Mouse (Mus musculus) heart, postnatal 4 days (tissue): ENCODE data around the gene Usp29. TPM values are rescaled to one million over a fixed set of nuclear protein-coding genes. Genes with fewer than 3 reads are reported as not detected.
A peak's percentile ranks its signal among the peaks of the same experiment; 100 is the strongest.
"Not testable (repeated sequence)": the region's sequence is repeated elsewhere in the genome, so short reads cannot be mapped to it uniquely, and the experiment has no call there.

Source experiments
- DNase-seq: peaks from one replicate; pipeline ENCODE4 v3.0.0; 2021
- total RNA-seq, 2 experiments: library from RNA; stranded (reverse); gene quantifications; 2 replicates each; pipeline ENCODE4 v1.2.3; 2021

Gene Usp29
- total RNA-seq, 2 experiments from 2014 or later: 4.5 to 4.6 TPM

DNA sequence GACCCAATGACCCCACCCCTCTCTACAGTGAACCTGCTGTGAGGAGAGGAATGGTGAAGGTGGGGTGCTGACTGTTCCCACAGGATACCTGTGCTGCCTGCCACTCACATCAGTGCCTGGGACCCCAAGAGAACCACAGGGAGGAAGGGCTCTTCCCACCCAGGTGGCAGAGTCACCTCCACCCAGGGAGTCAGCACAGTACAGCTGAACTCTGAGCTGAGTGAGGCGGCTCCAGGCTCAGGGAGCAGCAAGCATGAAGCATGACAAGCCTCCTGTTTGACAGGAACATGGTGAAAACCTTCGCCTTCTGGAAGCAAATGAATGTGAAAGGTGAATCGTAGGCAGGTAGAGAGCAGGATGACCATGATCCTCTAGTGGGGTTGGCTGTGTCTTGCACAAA, 148.5 kb downstream of the Usp29 start:
- DNase-seq: not testable (repeated sequence)

DNA sequence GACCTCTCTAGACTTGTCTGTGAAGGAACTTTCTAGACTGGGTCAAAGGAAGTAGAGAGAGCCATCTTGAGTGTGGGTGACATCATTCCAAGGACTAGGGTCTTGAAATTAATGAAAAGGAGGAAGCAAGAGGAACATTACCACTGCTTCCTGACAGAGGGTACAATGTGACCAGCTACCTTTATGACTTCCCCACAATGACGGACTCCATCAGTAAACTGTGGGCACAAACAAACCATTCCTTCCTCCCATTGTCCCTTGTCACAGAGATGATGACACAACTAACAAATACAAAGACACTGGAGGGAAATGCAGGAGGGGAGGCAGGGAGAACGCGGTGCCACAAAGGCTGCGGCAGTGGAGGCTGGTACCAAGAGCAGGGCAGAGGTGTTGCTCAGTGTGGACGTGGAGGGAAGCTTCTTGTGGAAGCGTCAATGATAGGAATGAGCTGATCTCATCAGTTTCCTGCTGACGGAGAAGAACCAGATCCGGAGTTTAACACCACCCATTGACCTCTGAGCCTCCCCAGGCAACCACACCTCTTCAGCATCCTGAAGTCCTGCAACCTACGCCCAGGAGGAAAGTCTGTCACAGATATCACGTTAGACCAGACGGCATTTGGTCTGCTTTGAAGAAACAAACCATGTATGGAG, 149.3 kb downstream of the Usp29 start:
- DNase-seq: no peak

DNA sequence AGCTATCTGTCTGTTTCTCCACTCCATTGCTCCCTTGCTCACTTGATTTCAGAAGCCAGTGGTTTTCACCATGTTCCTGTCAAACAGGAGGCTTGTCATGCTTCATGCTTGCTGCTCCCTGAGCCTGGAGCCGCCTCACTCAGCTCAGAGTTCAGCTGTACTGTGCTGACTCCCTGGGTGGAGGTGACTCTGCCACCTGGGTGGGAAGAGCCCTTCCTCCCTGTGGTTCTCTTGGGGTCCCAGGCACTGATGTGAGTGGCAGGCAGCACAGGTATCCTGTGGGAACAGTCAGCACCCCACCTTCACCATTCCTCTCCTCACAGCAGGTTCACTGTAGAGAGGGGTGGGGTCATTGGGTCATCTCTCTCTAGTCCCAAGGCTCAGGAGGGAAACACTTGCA, 150.5 kb downstream of the Usp29 start:
- DNase-seq: not testable (repeated sequence)

DNA sequence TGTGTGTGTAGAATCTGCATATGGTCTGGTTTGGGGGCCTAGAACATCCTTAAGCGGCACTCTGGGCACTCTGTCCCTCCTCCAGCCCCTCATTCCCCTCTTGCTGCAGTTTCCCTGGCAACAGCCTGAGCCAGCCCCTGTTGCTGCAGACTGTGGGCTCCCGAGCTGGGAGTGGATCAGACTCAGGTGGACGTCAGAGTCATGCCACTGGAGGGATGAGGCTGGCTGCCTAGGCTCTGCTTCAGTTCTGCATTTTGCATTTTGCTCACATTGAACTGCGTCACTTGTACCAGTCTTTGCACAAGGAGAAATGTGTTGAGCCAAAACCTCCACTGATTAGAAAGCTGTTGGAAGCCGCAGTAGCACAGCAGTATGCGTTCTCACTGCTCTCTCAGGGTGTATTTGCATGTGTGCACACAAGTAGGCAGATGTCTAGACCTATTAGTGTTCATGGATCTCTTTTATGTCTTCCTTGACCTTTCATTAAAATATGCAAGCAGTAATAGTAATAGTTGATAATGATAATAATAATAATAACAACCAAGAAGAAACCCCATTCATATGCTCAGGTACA, 151.2 kb downstream of the Usp29 start:
- DNase-seq: no peak

DNA sequence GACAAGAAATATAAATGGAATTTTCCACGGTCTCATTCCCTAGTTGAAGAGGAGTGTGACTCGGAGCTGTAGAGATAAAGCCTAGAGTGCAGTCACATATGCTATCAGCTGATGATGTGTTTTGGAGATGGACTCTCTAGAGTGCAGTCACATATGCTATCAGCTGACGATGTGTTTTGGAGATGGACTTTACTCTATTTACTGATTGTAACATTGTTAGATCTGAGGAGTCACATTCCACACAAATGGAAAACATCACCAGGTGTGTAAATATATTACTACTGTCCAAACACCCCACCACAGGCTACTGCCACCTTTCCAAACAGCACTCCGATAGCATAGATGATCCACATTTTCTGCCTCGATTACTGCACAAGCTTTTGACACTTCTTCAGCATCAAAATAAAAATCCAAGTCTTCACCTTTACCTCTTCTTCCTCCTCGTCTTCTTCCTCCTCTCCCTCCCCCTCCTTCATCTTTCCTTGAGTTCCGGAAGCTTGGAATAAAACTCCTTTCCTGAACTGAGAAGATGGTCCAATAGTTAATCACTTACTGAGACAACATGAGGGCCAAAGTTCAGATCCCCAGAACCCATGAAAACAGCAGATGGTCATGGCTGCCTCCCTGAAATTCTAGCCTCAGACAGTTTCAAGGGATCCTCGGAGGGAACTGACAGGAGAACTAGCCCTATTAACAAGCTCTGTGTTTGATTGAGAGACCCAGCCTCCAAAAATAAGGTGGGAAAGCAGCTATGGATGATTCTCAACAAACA, 153.2 kb downstream of the Usp29 start:
- DNase-seq: no peak

DNA sequence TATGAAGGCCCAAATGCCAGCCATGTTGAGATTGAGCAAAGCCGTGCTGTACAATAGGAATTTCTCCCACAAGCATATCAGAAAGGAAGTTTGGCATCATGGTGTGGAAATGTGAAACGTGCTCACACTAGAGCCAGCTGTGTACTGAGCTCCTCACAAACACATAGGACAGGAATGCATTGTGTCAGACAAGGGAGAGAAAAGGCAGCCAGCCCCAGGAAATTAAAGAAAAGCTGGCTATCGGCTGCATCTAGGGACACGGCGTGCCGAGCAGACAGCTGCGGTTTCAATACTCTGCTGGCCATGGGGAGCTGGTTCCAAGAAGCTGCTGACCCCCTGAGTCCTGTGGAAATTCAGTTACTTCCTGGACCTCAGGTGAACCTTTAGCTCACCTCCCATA, 155.0 kb downstream of the Usp29 start:
- DNase-seq: peak; percentile 19

DNA sequence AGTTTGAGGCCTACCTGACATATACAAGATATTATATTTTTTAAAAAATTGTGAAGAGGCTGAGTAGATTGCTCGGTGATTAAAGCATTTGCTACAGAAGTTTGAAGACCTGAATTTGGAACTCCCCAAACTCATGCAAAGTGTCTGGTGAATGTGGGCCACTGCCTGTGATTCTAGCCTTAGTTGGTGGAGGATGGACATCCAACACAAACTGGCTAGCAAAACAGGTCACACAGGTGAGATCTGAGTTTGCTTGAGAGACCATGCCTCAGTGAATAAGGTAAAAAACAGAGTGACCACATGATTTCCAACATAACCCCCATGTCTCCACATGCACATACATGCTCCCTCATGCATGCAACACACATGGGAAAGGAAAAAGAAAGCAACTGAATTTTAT, 156.5 kb downstream of the Usp29 start:
- no peak for DNase-seq

DNA sequence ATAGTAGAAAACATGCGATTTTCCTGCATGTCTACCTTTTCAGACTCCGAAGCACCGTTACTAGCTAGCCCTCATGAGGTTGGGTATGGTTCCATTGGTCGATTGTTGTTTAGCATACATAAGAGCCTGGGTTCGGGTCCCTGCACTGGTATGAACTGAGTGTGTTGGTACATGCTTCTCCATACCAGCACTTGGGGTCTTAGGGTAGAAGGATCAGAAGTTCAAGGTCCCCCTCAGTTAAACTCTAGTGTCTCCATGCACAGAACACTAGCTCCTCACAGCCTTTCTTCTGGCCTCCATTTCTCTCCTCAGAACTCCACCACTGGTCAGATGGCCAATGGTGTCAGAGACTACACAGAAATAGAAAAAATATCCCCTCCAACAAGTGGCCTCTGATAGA, 159.5 kb downstream of the Usp29 start:
- no peak for DNase-seq

DNA sequence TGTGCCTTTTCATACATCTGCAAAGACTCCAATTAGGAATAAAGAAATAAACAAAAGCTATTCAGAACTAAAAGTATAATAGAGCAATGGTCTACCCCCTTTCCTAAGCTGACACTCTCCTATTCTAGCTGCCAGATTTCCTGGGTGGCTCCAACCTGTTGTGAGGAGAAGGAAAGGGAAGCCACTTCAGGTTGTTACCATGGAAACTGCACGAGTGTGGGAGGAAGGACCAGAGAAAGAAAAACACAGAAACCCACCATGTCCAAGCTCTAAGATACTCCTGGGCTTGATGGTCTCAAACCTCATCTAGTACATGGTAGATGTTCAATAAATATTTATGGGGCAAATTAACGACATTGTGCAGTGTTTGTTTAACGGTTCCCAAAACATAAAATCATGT, 160.8 kb downstream of the Usp29 start:
- no peak for DNase-seq

DNA sequence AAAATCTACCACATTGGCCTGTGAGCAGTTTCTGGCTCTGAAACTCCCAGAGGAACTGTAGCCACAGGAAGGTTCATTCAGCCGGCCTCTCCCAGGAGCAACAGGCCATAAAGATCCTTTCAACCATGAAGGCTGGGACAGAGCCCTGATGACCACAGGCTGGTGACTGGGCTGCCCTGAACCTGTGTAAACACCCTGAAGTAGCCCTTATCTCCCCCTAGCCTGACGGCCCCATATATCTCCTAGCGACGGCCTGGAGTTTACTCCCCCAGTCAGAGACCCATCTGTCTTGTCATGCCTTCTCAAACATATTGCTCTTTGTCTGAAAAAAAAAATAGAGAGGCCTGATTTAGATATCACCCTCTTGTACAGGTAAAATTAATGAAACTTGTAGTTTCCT, 166.6 kb downstream of the Usp29 start:
- not testable (repeated sequence) for DNase-seq

DNA sequence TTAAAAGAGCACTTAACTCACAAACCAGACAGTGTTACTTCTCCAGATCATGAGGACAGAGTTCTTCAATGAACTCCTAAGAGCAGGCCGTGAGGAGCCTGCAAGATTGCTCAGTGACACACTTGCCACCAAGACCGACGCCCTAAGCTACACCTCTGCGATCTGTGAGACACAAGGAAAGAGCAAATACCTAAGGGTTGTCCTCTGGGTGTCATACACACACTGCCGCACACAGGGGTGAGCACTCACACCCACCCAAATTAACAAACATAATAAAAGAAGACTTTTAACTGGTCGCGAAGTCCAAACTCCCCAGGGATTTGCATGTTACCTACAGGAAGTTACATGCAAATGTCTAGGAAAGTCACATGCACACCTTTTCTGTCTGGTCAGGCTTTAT, 170.3 kb downstream of the Usp29 start:
- DNase-seq: no peak

DNA sequence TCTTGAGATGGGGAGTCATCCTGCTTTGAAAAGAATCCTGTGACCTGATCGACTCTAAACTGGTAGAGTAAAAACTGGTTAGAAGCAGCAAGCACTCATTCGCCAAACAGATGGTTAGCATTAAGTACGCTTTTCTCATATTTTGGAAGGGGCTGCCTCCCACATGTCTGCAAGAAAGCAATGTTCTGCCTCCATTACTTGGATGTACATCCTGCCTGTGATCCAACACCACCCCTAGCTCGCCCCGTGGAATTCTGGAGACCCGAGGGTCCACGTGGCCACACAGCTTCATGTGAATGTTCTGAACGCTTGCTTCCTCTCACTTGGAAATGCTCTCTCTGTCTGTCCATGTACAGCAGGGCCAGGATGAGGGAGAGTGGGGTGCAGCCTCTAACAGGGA, 173.1 kb downstream of the Usp29 start:
- DNase-seq: no peak

DNA sequence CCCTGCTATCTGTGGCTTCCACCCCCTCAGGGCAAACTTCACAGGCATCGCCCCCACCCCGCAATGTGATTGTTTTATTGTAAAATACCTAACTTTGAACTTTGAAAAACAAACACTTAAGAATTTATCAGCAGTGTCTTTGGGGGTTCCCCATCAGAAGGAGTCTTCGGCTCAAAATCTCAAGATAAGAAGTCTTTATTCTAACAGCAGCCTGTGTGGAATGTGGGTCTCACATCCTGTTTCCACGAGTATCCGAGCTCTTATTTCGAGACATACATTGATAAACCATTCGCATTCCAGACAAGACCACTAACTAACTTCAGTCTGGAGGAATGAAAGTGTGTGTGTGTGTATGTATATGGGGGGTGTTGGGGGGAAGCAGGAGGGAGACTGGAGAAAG, 180.1 kb downstream of the Usp29 start:
- DNase-seq: no peak

DNA sequence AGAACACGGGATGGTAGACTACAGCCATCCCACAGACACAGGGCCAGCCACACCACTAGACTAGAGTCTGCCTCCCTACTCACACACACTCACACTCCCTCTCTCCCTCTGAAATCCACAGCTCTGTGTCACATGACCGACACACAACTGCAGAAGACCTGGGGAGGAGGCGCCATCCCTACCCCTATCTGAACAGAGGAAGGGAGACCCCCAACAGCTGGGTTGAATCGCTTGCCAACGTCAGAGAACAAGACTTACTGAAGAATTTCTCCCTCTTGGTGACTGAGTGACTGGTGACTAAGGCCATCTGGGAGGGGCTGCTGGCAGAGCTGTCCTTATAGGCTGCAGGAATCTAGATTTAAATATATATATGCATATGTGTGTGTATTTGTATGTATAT, 181.4 kb downstream of the Usp29 start:
- DNase-seq: no peak

DNA sequence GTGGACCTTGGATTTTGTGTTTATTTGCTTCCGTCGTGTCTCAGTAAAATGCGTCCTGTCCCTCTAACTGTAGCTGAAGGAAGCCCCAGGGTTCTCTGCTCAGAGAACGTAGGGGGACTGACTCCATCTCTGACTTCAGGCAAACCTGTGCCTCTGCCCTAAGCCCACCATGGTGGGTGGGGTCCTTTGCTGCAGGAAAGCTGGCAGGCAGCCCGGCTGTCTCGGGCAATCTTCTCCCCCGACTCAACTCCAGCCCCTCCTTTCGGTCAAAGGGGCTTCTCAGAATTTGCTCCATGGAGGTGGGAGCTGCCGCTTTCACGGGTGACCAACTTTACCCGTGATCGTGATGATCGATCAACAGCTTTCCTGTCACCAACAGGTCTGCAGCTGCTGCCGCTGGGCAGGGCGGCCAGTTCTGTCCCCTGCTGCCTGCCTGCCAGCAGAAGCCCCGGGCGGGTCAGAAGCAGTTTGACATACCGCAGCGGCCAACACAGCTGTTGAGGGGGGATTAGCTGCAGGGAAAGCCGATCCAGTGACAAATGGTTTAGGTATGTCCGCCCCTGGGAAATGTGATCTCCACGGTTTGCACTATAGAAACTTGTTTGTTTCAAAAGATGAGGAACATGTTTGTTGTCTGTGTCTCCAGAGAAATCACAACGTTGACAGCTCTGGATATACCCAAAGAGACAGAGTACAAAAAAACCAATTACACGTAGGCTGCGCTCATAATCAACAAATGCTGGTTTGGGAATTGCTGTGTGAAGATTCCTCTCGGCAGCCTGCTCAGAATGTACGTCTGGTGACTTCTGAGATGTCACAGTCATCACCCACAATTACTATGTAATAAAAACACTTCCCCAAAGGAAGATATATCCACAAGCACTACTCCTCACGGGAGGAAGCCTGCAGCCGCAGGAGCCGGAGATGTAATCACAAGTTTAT, 183.3 kb downstream of the Usp29 start:
- peak; percentile 73 for DNase-seq

DNA sequence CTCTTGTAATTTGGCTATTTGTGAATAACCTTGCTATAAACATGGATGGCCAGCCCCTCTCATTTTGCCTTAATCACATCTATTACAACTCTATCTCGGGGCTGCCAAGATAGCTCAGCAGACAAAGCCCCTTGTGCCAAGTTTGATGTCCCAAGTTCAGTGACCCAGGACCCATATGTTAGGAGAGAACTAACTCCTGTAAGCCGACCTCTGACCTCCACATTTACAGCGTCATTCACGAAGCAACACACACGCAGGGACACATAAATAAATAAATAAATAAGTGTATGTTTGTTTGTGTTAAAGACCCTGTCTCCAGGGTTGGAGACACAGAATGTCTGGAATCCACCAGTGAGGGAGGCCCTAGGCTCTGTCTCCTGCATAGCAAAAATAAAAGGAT, 186.7 kb downstream of the Usp29 start:
- DNase-seq: no peak

DNA sequence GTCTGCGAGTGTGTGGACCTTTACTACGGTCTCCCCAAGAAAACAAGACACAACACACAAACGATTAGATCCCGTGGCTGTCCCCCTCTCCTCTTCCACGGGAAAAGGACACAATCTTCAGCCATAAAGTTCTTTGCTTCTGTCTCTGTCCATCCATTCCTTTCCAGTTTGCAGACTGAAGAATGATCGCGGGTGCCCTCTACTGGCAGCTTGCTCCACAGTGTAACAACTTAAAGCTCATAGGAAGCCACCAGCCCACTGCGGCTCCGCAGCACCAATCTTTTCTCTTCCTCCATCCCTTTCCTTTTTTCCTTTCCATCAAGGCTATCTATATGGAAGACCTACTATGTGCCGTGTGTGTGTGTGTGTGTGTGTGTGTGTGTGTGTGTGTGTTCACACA, 187.9 kb downstream of the Usp29 start:
- peak; percentile 91 for DNase-seq

DNA sequence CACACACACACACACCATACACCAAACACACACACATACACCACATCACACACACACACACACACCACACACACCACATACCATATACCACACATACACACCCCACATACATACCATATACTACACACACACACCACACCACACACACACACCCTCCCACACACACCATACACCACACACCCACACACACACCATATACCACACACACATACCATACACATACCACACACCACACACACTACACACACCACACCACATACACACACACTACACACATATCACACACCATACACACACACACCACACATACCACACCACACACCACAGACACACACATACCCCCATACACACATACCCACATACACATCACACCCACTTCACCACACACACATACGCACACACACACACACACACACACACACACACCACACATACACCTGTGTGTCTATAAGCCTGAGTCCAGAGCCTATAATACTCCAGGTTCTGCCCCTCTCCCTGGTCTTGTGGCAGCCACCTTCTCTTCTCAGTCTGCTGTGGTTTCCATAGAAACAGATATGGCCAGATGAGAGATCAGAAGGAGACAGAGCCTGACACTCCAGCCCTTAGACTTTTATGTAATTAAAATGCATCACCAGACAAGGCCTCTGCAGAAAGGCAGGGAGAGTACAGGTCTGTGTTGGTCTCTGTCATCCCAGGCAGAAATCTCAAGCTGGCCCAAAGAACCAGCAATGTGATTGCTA, 188.9 kb downstream of the Usp29 start:
- DNase-seq: no peak

DNA sequence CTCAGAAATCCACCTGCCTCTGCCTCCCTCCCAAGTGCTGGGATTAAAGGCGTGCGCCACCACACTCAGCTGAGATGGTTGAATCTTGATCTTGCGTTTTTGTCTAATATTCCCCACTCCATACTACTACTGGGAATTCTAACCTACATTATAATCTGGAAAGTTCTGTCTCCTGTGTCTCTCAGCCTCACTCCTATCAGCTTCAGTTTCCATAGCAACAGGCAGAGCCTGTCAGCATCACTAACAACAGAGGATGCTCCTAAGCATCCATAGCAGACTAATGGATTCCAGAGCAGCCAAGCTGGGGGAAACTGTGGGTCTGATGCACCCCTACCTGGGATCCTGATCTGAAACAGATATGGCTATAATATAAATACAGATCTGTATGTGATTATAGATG, 193.1 kb downstream of the Usp29 start:
- DNase-seq: no peak

DNA sequence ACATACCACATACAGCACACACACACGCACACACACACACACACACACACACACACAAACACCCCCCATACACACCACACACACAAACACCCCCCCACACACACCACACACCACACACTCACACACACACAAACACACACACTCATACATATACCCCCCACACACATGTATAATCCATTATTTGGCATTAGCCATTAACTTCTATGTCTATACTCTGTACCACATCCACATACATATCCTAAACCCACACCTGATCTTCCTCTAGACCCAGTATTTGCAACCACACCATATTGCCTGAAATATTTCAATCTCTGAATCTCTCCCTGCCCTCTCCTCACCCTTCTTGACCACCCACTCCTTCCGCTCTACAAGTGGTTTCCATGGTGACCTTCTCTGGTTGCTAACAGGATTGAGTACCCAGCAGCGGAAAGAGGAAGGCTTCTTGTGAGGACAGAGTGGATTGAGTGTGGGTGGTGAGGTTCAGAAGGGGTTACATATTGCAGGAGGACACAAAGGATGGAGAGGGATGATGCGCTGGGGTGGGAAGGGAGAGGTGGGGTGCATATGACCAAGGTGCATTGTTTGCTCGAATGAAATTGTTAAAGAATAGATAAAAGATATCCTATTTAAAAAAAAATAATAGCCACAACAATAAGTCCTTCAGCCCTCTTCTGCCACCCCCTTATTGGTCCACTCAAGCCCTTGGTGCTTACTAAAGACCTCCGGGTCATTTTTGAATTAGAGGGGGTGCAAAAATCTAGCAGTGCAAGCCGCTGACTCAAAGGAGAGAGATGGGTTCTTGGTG, 195.8 kb downstream of the Usp29 start:
- DNase-seq: no peak

DNA sequence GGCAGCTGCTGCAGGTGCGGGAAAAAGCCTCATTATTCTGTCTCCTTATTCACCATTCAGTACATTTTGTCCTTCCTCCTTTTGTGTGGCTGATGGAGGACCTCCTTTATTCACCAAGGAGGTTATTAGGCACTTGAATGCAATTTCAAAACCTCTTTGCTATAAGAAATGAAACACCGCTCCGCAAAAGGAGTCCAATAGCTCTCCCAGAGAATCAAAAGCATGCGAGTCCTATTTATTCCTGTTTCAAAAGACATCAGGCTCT, 196.3 kb downstream of the Usp29 start:
- no peak for DNase-seq

DNA sequence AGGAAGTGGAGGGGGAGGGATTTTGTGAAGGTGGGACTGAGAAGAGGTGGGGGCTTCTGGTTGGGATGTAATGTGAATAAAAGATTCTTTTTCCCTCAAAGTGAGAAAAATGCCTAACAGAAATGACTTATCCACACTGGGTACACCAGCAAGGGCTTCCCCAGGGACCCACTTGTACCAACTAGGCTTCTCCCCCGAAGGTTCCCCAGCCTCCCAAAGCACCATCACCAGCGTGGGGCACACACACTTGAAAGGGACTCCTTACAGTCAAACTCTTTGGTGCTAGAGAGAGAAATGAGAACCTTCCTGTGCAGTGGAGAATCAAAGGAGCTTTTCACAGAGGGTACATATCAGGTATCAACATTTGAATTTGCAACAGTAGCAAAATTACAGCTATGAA, 198.9 kb downstream of the Usp29 start:
- DNase-seq: no peak
